Mouse (Mus musculus) liver, adult 2 months (tissue): Measurements from ENCODE around the gene Ldb2. TPM values are rescaled to one million over a fixed set of nuclear protein-coding genes. Genes with fewer than 3 reads are reported as not detected.

Source experiments
- DNase-seq: peaks from one replicate; pipeline ENCODE4 v3.0.0-alpha.2; 2011; ENCODE audit warnings: low read depth, low spot score; ENCODE audit errors: extremely low read depth
- H3K27ac ChIP-seq: fragments of 200-500 bp; replicated peaks from 2 replicates; pipeline ENCODE4 v1.5.1; 2012; ENCODE audit warnings: low read depth, mild to moderate bottlenecking, control low read depth, inconsistent platforms, low read length; ENCODE audit not compliant: insufficient read depth
- H3K27me3 ChIP-seq: fragments of 200-500 bp; 2 replicates; pipeline ENCODE4 v1.6.1; 2012; ENCODE audit warnings: mild to moderate bottlenecking, moderate library complexity, low read length, inconsistent platforms; ENCODE audit not compliant: control insufficient read depth, insufficient read depth
- H3K36me3 ChIP-seq: fragments of 200-500 bp; 2 replicates; pipeline ENCODE4 v1.6.1; 2012; ENCODE audit warnings: low read length, inconsistent platforms; ENCODE audit not compliant: control insufficient read depth, insufficient read depth
- H3K4me1 ChIP-seq: fragments of 200-500 bp; 2 replicates; pipeline ENCODE4 v1.6.1; 2011; ENCODE audit warnings: low read length; ENCODE audit not compliant: control insufficient read depth, insufficient read depth
- H3K4me3 ChIP-seq: fragments of 200-500 bp; 2 replicates; pipeline ENCODE4 v1.5.1; 2011; ENCODE audit warnings: low read depth, mild to moderate bottlenecking, control low read depth, low read length, moderate library complexity; ENCODE audit not compliant: insufficient read depth
- H3K79me2 ChIP-seq: fragments of 200-500 bp; 2 replicates; pipeline ENCODE4 v1.6.1; 2012; ENCODE audit warnings: inconsistent platforms, mild to moderate bottlenecking, low read length, moderate library complexity; ENCODE audit not compliant: control insufficient read depth, insufficient read depth
- H3K9ac ChIP-seq: fragments of 200-500 bp; 2 replicates; pipeline ENCODE4 v1.6.1; 2012; ENCODE audit warnings: low read depth, mild to moderate bottlenecking, control low read depth, inconsistent platforms, low read length
- CTCF ChIP-seq: fragments of 200-500 bp; IDR thresholded peaks from 2 replicates; pipeline ENCODE4 v1.5.1; 2011; ENCODE audit warnings: low read depth, low read length, control low read depth
- POLR2A ChIP-seq: fragments of 200-500 bp; IDR thresholded peaks from 2 replicates; pipeline ENCODE4 v1.6.1; 2011; ENCODE audit warnings: low read length, control low read depth; ENCODE audit not compliant: insufficient read depth; ENCODE audit errors: extremely low read depth
- WGBS: fragments of 180-500 bp; shearing (Covaris S2); methylation state at CpG from one replicate; pipeline ENCODE4 v1.1.7; 2018; 5-methylcytosine and 5-hydroxymethylcytosine counted together
- polyA plus RNA-seq: library from polyadenylated mRNA; depleted of rRNA; stranded (reverse); fragments of >200 nt; gene quantifications from 2 replicates; pipeline ENCODE4 v1.2.3, GENCODE M21; 2012
- total RNA-seq: library from RNA; depleted of rRNA; stranded (reverse); fragments of >200 nt; gene quantifications from 2 replicates; pipeline ENCODE4 v1.2.3, GENCODE M21; 2014

Gene Ldb2
- total and polyA plus RNA-seq, 2 experiments: 5.6 to 6.4 TPM

GRCm38 (mm10) chr5:44714508-44714907 is 85.0 kb downstream of the Ldb2 start:
- Histone ChIP-seq H3K79me2 (no peaks in the 10 kb centered on the region), H3K27me3 (no peaks in the 10 kb centered on the region), H3K4me1 (no peaks in the 10 kb centered on the region), H3K27ac (no peak overlapping the region), H3K36me3 (no peaks in the 10 kb centered on the region), H3K4me3 (no peak overlapping the region), H3K9ac (no peak overlapping the region)
- TF ChIP-seq POLR2A (no peak), CTCF (no peak)
- DNase-seq: no peak
- WGBS: 85% methylated on average over 4 of the region's 4 CpGs

GRCm38 (mm10) chr5:44713181-44713789 is 86.2 kb downstream of the Ldb2 start:
- Histone ChIP-seq H3K27me3 (no peaks in the 10 kb centered on the region), H3K4me1 (no peaks in the 10 kb centered on the region), H3K4me3 (no peak overlapping the region), H3K79me2 (no peaks in the 10 kb centered on the region), H3K9ac (no peak overlapping the region), H3K27ac (no peak overlapping the region), H3K36me3 (no peaks in the 10 kb centered on the region)
- TF ChIP-seq CTCF: no peak
- TF ChIP-seq POLR2A: no peak
- WGBS: 85% methylated on average over 5 of the region's 5 CpGs
- no peak for DNase-seq

GRCm38 (mm10) chr5:44711211-44711610 is 88.3 kb downstream of the Ldb2 start:
- Histone ChIP-seq H3K9ac (no peak overlapping the region), H3K27ac (no peak overlapping the region), H3K4me3 (no peak overlapping the region), H3K4me1 (no peaks in the 10 kb centered on the region), H3K27me3 (no peaks in the 10 kb centered on the region), H3K79me2 (no peaks in the 10 kb centered on the region), H3K36me3 (no peaks in the 10 kb centered on the region)
- no peak for DNase-seq
- TF ChIP-seq CTCF: no peak
- no peak for TF ChIP-seq POLR2A
- 44% methylated on average over 5 of the region's 5 CpGs for WGBS

GRCm38 (mm10) chr5:44710132-44710871 is 89.2 kb downstream of the Ldb2 start:
- H3K27ac ChIP-seq: no peak overlapping the region

GRCm38 (mm10) chr5:44709276-44709675 is 90.2 kb downstream of the Ldb2 start:
- no peak overlapping the region for H3K27ac ChIP-seq
- TF ChIP-seq POLR2A (no peak), CTCF (no peak)
- no peaks in the 10 kb centered on the region for H3K27me3 ChIP-seq
- H3K4me3 ChIP-seq: no peak overlapping the region
- H3K9ac ChIP-seq: no peak overlapping the region
- no peaks in the 10 kb centered on the region for H3K36me3 ChIP-seq
- no peaks in the 10 kb centered on the region for H3K4me1 ChIP-seq
- DNase-seq: no peak
- WGBS: 90% methylated on average over 2 of the region's 2 CpGs
- no peaks in the 10 kb centered on the region for H3K79me2 ChIP-seq

More at GRCm38 (mm10) chr5:44710132-44710871, 89.2 kb downstream of the Ldb2 start:
- H3K4me1 ChIP-seq: no peaks in the 10 kb centered on the region
- no peak for TF ChIP-seq CTCF
- no peak for TF ChIP-seq POLR2A
- no peaks in the 10 kb centered on the region for H3K79me2 ChIP-seq
- DNase-seq: no peak
- 59% methylated on average over 4 of the region's 4 CpGs for WGBS
- no peaks in the 10 kb centered on the region for H3K36me3 ChIP-seq
- H3K27me3 ChIP-seq: no peaks in the 10 kb centered on the region
- no peak overlapping the region for H3K4me3 ChIP-seq
- H3K9ac ChIP-seq: no peak overlapping the region

- H3K27ac ChIP-seq: 0 out of 2 replicates have a peak overlapping the region, but pooled peaks have one; percentile 36
- no peaks in the 10 kb centered on the region for H3K4me1 ChIP-seq
- H3K79me2 ChIP-seq: no peaks in the 10 kb centered on the region
- no peaks in the 10 kb centered on the region for H3K27me3 ChIP-seq
- 75% methylated on average over 3 of the region's 3 CpGs for WGBS
- DNase-seq: no peak
- TF ChIP-seq CTCF (no peak), POLR2A (no peak)
- no peak overlapping the region for H3K9ac ChIP-seq
- H3K4me3 ChIP-seq: no peak overlapping the region
- no peaks in the 10 kb centered on the region for H3K36me3 ChIP-seq
Observed at GRCm38 (mm10) chr5:44707946-44708345, 91.5 kb downstream of the Ldb2 start.
